In genomic region chr10:77449315-77450158, GRCm38 (mm10) we compare ENCODE assay signal across 8 mouse cellular contexts. TPM values are rescaled to one million over a fixed set of nuclear protein-coding genes. Genes with fewer than 3 reads are reported as not detected.
DNase-seq lines count a peak whose midpoint lies in the region; ATAC-seq lines count a peak whose summit lies in the region.

No protein-coding gene starts in this region.

- H3K4me3 ChIP-seq in hindbrain, embryonic 15.5 days, result no peak overlapping the region
- no peak overlapping the region for H3K4me3 ChIP-seq in midbrain, embryonic 12.5 days

- ATAC-seq in hindbrain, embryonic 15.5 days (ENCODE audit: low FRiP score, low read depth), result no peak
- ATAC-seq in midbrain, embryonic 12.5 days (ENCODE audit: low FRiP score, low read depth), result no peak

- no peak overlapping the region for H3K27ac ChIP-seq in hindbrain, embryonic 15.5 days (replicated peaks)
- H3K27ac ChIP-seq in midbrain, embryonic 12.5 days (replicated peaks), result no peak overlapping the region

- DNase-seq in heart, adult 18-20 months, result peak; percentile 33 to 43
- no peak for DNase-seq in heart, adult 8-10 months (ENCODE audit: low spot score)
- DNase-seq in embryo, embryonic 11 days, result peak; percentile 53
- DNase-seq in urinary bladder, postnatal 4 days (ENCODE audit: low spot score in 2 of 2), result no peak
- DNase-seq in cerebellum, postnatal 14 days, result no peak
- DNase-seq in ovary, postnatal 10 days (ENCODE audit: low spot score), result no peak

- peaks cover 6% of the 10 kb centered on the region; the same call in 1 of the 2 replicates for H3K4me1 ChIP-seq in hindbrain, embryonic 15.5 days (replicated peaks)
- 0 out of 2 replicates have a peak, but pooled peaks cover 9% of the 10 kb centered on the region for H3K4me1 ChIP-seq in midbrain, embryonic 12.5 days

- H3K9me3 ChIP-seq in hindbrain, embryonic 15.5 days, result peaks cover 3% of the 10 kb centered on the region; the same call in 1 of the 2 replicates
- peaks cover 7% of the 10 kb centered on the region; the same call in 1 of the 2 replicates for H3K9me3 ChIP-seq in midbrain, embryonic 12.5 days

- H3K27me3 ChIP-seq in hindbrain, embryonic 15.5 days, result no peaks in the 10 kb centered on the region
- H3K27me3 ChIP-seq in midbrain, embryonic 12.5 days, result no peaks in the 10 kb centered on the region

- no peaks in the 10 kb centered on the region for H3K36me3 ChIP-seq in hindbrain, embryonic 15.5 days
- H3K36me3 ChIP-seq in midbrain, embryonic 12.5 days, result no peaks in the 10 kb centered on the region

- no peak overlapping the region for H3K9ac ChIP-seq in hindbrain, embryonic 15.5 days
- H3K9ac ChIP-seq in midbrain, embryonic 12.5 days (replicated peaks), result no peak overlapping the region

- H3K4me2 ChIP-seq in hindbrain, embryonic 15.5 days, result peak overlapping the region; percentile 36
- 0 out of 2 replicates have a peak overlapping the region, but pooled peaks have one; percentile 15 for H3K4me2 ChIP-seq in midbrain, embryonic 12.5 days (replicated peaks)

- WGBS in hindbrain, embryonic 15.5 days, result 46% methylated on average over 23 of the region's 23 CpGs
- 50% methylated on average over 23 of the region's 23 CpGs for WGBS in midbrain, embryonic 12.5 days

RNA-seq across cellular contexts. Expression of gene Adarb1, which starts 31.5 kb away (rescaled TPM):
- total RNA-seq in heart, adult 18-20 months (2021), result 10 to 100 TPM; 12.2 to 12.7 TPM
- 10 to 100 TPM; 12.4 to 17.7 (median 16.4) TPM for total RNA-seq in heart, adult 8-10 months (2022)
- polyA plus RNA-seq in hindbrain, embryonic 15.5 days (2015; fragmentation: Nextera tagmentation; extraction: Ambion mirVana), result 20.5 and 21.5 TPM in 2 replicates
- polyA plus RNA-seq in midbrain, embryonic 12.5 days (2016; fragmentation: Nextera tagmentation; extraction: Ambion mirVana), result 9.3 and 10.6 TPM in 2 replicates

Comparison
In these comparisons a context has a peak if more than half of its experiments do, and no peak if none do; other contexts are left out.
1. DNase-seq: peak in heart, adult 18-20 months (2 of 2) and embryo, embryonic 11 days (single experiment); none in heart, adult 8-10 months (single experiment), urinary bladder, postnatal 4 days (0 of 2), cerebellum, postnatal 14 days (0 of 2) and ovary, postnatal 10 days (single experiment).